Mouse (Mus musculus): ENCODE measurements at regions not wholly inside any gene's neighbourhood (a gene's known extent, or its start where the extent isn't known, plus 50 kb on each side); places are given as distances from the start of the nearest gene placed in this dataset.

DNA sequence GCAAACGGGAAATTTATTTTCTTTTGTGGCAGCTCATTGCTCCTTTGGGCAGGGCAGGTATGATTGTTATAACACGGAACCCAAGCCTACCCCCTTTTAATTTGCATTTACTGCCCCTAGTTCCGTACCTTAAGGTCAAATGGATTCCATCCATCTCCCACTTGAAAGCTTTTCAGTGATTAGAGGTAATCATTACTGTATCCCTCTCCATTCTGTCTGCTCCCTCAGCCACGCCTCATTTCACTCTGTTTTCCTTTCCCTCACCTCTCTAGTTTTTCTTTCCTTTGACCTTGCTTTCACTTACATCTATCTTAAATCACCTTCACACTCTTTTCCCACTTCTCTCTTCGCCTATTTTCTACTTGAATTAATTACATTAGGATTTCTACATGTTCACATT, 481.2 kb upstream of the Pdzrn3 start:
- TF ChIP-seq CTCF (IDR thresholded peaks at IDR 0.05; ENCODE audit: low read depth, low read length) (no peak), POLR2A (IDR thresholded peaks at IDR 0.05; ENCODE audit: extremely low read depth, insufficient read depth, low read length) (no peak)
